Mouse (Mus musculus) heart, postnatal 0 days (tissue): ENCODE data around the gene Tekt3.

Experiments
- CTCF ChIP-seq: IDR thresholded peaks from 2 replicates; pipeline ENCODE4 v1.5.1; 2016; ENCODE audit warnings: antibody characterized with exemption, control low read depth, low read depth
- EP300 ChIP-seq: IDR thresholded peaks from 2 replicates; pipeline ENCODE4 v1.6.1; 2016; ENCODE audit warnings: antibody characterized with exemption, low read depth

DNA sequence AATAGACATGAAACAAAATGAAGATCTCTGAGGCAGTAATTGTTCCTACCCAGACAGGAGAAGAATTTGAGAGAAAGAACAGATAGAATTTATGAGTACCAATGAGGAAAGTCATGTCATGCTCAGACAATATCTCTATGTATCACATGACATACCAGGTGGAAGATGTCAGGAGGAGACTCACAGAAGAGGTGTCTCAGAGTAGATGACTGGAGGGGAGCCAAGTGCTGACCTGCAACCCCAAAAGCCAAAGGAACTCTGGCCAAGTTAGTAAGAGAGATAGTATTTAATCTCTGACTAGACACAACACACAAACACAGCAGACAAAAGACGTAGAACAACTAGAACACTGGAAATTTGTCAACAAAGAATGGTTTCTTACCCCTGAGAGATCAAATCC, 55.8 kb downstream of the Tekt3 start:
- TF ChIP-seq CTCF (no peak), EP300 (no peak)
